Mouse (Mus musculus) frontal cortex, adult (tissue): Measurements from ENCODE around the gene Yipf1.

Experiments used
- ATAC-seq: cut with Nextera tagmentation; 2 replicates; pipeline ENCODE4 v1.9.2; 2017; ENCODE audit warnings: mild to moderate bottlenecking, moderate library complexity, mixed read lengths; ENCODE audit not compliant: low TSS enrichment

Yipf1 gene

DNA sequence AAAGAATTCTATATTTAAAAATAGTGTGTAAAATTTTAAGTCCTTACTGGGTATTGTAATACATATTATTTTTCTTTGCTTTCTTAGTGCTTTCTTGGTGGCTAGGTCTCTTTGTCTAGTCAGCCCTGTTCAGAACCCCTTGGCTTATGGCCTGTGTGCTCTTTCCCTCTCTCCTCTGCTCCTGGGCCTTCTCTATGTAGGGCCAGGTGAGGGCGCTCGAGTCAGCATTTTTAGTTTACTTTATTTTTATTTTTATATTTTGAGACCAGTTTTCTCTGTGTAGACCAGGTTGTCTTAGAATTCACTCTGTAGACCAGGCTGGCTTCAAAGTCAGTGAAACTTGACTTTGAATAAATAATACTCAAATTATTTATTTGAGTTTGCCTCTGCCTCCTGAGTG lies 58.1 kb downstream of the Yipf1 start:
- no peak for ATAC-seq

DNA sequence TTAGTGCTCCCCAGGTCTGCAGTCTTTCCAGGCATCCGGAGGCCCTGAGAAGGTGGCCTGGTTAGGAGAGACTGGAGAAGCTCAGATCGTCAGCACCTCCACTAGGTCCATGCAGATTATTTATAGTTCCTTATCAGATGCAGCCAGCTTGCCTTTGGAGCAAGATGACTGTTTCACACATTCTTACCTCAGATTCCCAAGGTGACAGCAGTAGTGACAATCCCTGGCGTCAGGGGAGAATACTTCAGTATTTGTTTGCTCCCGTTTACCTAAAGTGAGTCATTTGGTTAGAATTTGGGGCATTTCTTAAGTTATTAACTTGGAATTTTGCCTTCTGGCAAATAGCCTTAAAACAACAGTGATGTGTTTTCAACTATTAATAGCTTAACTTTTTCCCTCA lies 60.5 kb downstream of the Yipf1 start:
- no peak for ATAC-seq

DNA sequence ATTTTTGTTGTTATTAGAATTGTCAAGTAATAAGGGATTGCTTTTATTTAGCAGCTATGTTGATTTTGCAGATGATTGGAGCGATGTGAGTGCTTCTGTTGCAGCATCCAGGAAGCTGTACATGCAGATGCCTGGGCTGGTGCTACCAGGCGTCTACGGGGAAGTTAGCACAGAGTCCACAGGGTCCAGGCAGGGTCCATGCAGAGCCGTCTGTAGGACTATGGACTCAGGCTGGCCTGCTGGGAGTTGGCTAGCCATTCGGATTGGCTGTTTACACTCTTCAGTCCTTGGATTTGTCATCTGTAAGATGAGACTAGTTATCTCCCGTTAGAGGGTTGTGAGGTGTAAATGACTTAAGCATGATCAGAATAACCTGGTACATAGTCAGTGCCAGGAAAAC lies 64.8 kb downstream of the Yipf1 start:
- ATAC-seq, result no peak

DNA sequence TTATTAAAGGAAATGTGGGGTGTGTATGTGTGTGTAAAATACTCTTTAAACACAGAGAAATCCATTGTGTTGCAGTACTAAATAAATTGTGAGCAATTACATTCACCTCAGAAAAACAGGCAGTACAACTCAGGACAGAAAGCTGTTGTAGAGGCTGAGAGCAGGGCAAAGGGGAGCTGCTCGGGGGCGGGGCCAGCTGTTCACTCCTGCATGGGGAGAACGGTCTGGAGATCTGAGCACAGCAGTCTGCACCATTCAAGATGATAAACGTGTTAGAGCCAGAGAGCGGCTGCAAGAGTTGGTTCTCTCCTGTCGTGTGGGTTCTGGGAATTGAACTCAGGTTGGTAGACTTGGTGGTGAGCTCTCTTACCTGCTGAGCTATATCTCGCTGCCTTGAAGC lies 66.7 kb downstream of the Yipf1 start:
- no peak for ATAC-seq

DNA sequence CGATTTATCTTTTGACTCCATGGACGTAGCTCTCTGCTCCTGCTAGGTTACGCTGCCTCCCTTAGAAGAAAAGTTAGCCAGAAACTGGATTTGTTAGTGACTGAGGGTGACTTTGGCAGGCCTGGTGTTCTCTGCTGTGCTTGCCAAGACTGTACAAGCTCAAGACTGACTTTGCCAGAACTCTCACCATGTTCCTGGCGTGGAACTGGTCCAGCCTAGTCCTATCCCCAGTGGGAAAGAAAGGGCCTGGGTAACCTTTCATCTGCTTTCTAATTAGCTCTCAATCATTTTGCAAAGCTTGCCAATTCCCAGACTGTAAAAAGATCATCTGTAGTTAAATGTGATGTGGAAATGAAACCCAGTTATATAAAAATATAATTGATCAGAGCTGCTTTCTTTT lies 72.9 kb downstream of the Yipf1 start:
- ATAC-seq, result no peak

DNA sequence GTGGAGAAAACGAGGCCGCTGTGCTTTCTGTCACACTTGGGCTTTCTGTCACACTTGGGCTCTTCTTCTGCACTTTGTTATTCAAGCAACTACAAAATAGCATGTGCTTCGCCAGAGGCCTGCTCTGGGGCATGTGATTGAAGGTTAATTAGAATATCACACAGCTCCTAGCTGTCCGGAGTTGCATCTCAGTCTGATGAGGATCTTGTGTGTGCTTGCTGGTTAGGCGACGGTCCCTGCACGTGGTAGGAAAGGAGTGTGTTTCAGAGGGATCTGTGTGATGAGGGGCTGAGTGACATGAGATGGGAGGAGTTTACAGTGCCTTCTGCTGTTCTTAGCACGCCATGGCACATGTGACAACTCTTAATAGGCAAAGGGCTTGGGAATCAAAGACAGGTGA lies 73.3 kb downstream of the Yipf1 start:
- ATAC-seq, result no peak

DNA sequence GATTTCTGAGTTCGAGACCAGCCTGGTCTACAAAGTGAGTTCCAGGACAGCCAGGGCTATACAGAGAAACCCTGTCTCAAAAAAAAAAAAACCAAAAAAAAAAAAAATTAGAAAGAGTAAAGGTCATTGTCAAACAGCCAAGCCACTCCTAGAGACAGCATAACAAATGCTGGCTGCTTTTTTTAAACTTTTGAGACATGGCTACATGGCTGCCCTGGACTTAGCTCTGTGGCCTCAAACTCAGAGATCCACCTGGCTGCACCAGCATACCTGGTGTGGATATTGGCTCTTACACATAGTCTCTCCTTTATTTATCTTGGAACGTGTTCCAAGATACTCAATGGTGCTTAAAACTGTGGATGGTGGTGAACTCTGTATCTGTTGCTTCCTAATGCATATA lies 74.1 kb downstream of the Yipf1 start:
- ATAC-seq, result no peak

DNA sequence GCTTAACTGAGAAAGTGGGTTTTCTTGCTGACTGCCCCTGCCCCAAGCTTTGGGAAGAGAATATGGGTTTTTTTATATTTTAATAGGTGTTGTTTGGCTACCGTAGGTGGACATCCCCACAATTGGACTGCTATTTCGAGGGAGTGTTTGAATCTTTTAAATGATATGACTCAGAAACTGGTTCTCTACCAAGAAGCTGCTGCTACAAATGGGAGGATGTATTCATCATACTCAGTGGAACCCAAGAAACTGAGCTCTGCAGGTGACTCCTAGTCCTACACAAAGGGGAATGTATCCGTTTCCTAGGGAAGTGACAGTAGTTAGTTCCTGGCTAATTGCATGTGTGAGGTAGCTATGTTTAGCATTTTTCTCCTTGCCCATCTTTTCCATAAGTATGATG lies 75.2 kb downstream of the Yipf1 start:
- peak; percentile 82 for ATAC-seq

DNA sequence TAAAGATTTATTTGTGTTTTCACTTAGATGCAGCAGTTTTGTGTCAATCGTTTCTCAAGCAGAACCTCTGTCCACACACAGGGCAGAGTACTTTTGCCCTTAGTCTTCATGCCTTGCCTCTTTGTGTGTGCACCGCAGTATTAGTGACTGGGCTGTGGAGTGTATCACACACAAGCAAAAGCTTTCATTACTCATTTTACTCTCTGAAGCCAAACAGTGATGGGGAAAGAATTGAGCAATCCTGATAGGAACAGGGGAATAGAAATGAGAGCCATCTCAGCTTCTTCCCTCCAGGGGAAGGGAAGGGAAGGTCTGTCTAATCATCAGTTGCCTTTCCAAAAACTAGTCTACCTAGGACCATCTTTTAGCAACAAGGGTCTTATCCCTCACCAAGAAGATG lies 79.6 kb downstream of the Yipf1 start:
- ATAC-seq, result no peak
